ENCODE assay signal across 8 mouse cellular contexts in genomic region chr7:73208817-73209602, GRCm38 (mm10).
DNase-seq lines count a peak whose midpoint lies in the region; ATAC-seq and TF ChIP-seq lines count a peak whose summit lies in the region.

No protein-coding gene starts in this region.

- H3K36me3 ChIP-seq in kidney, postnatal 0 days (ENCODE audit: insufficient read depth, low read length): no peaks in the 10 kb centered on the region
- no peaks in the 10 kb centered on the region for H3K36me3 ChIP-seq in forebrain, embryonic 12.5 days (replicated peaks)
- 0 out of 2 replicates have a peak, but pooled peaks cover 4% of the 10 kb centered on the region for H3K36me3 ChIP-seq in midbrain, embryonic 15.5 days (replicated peaks)

- peaks cover 11% of the 10 kb centered on the region for H3K4me1 ChIP-seq in kidney, postnatal 0 days (replicated peaks; ENCODE audit: insufficient read depth, low read length)
- H3K4me1 ChIP-seq in forebrain, embryonic 12.5 days: peaks cover 44% of the 10 kb centered on the region
- H3K4me1 ChIP-seq in midbrain, embryonic 15.5 days: peaks cover 33% of the 10 kb centered on the region

- H3K27ac ChIP-seq in kidney, postnatal 0 days: no peak overlapping the region
- peak overlapping the region; percentile 91 for H3K27ac ChIP-seq in forebrain, embryonic 12.5 days
- H3K27ac ChIP-seq in midbrain, embryonic 15.5 days: peak overlapping the region; percentile 75

- 19% methylated on average over 18 of the region's 18 CpGs for WGBS in kidney, postnatal 0 days
- 4% methylated on average over 18 of the region's 18 CpGs for WGBS in forebrain, embryonic 12.5 days
- WGBS in midbrain, embryonic 15.5 days: 6% methylated on average over 16 of the region's 18 CpGs

- DNase-seq in kidney, postnatal 0 days (ENCODE audit: low spot score): peak; percentile 31
- no peak for DNase-seq in kidney, postnatal 14 days
- DNase-seq in cerebellum, postnatal 10 days: peak; percentile 66 to 73
- no peak for DNase-seq in ovary, postnatal 36 days (ENCODE audit: low spot score)
- no peak for DNase-seq in B cell, adult 2 months
- no peak for DNase-seq in adipocyte (ENCODE audit: low spot score)

- H3K9ac ChIP-seq in kidney, postnatal 0 days (ENCODE audit: low read depth, low read length): peak overlapping the region; percentile 23; the same call in 1 of the 2 replicates
- peak overlapping the region; percentile 30; the same call in 1 of the 2 replicates for H3K9ac ChIP-seq in forebrain, embryonic 12.5 days
- no peak overlapping the region for H3K9ac ChIP-seq in midbrain, embryonic 15.5 days

- TF ChIP-seq CTCF in kidney, postnatal 0 days (IDR thresholded peaks at IDR 0.05; ENCODE audit: low read depth): no peak

- H3K4me3 ChIP-seq in kidney, postnatal 0 days (replicated peaks; ENCODE audit: low read depth, low read length): no peak overlapping the region
- H3K4me3 ChIP-seq in forebrain, embryonic 12.5 days (replicated peaks): no peak overlapping the region
- H3K4me3 ChIP-seq in midbrain, embryonic 15.5 days: no peak overlapping the region

- no peaks in the 10 kb centered on the region for H3K27me3 ChIP-seq in kidney, postnatal 0 days (ENCODE audit: insufficient read depth, low read length)
- no peaks in the 10 kb centered on the region for H3K27me3 ChIP-seq in forebrain, embryonic 12.5 days
- no peaks in the 10 kb centered on the region for H3K27me3 ChIP-seq in midbrain, embryonic 15.5 days (replicated peaks)

- H3K9me3 ChIP-seq in kidney, postnatal 0 days (replicated peaks; ENCODE audit: low read length): no peaks in the 10 kb centered on the region
- no peaks in the 10 kb centered on the region for H3K9me3 ChIP-seq in forebrain, embryonic 12.5 days
- H3K9me3 ChIP-seq in midbrain, embryonic 15.5 days: peaks cover 4% of the 10 kb centered on the region

- no peak; the same call in 1 of the 2 replicates for ATAC-seq in kidney, postnatal 0 days (replicated peaks; ENCODE audit: low FRiP score, low read depth)
- peak; percentile 85 for ATAC-seq in forebrain, embryonic 12.5 days (ENCODE audit: low FRiP score)
- ATAC-seq in midbrain, embryonic 15.5 days (replicated peaks): peak; percentile 83

- peak overlapping the region; percentile 37 for H3K4me2 ChIP-seq in kidney, postnatal 0 days (ENCODE audit: low read length)
- peak overlapping the region; percentile 35 for H3K4me2 ChIP-seq in forebrain, embryonic 12.5 days
- H3K4me2 ChIP-seq in midbrain, embryonic 15.5 days: no peak overlapping the region; the same call in 1 of the 2 replicates

Comparison
In these comparisons a context has a peak if more than half of its experiments do, and no peak if none do; other contexts are left out.
1. DNase-seq: peak in kidney, postnatal 0 days (single experiment) and cerebellum, postnatal 10 days (2 of 2); none in kidney, postnatal 14 days (single experiment), ovary, postnatal 36 days (single experiment), B cell, adult 2 months (0 of 2) and adipocyte (single experiment).